Mouse (Mus musculus): ENCODE results near the gene Rnf40. TPM values are rescaled to one million over a fixed set of nuclear protein-coding genes. Genes with fewer than 3 reads are reported as not detected.

The Rnf40 gene
- polyA plus RNA-seq (2012; fragmentation: generic; extraction: Trizol), result 32.2 TPM

- Histone ChIP-seq H3ac (ENCODE audit: control insufficient read depth, insufficient read length) (peak within 1 kb of the TSS; percentile 47), H3K4me3 (peak within 1 kb of the TSS; percentile 70), H3K4me2 (ENCODE audit: low read depth) (peak within 1 kb of the TSS; percentile 98), H3K36me3 (ENCODE audit: control insufficient read depth, insufficient read depth) (peaks cover 1% of the 10 kb centered on the region), H3K27me3 (ENCODE audit: control insufficient read depth, insufficient read depth, insufficient read length) (no peaks in the 10 kb centered on the region), H3K79me2 (ENCODE audit: control insufficient read depth, insufficient read depth) (peaks cover 14% of the 10 kb centered on the region)
- peak; percentile 47 for TF ChIP-seq USF1 (IDR thresholded peaks at IDR 0.05; ENCODE audit: low read depth)
- TF ChIP-seq POLR2A (IDR thresholded peaks at IDR 0.05; ENCODE audit: insufficient read length, low read depth), result peak; percentile 70
- TF ChIP-seq TCF12 (IDR thresholded peaks at IDR 0.05; ENCODE audit: insufficient read depth, poor library complexity, severe bottlenecking), result no peak
- no peak for TF ChIP-seq E2F4 (IDR thresholded peaks at IDR 0.05; ENCODE audit: insufficient read depth)
- no peak for TF ChIP-seq CEBPB (IDR thresholded peaks at IDR 0.05; ENCODE audit: insufficient read depth, poor library complexity, severe bottlenecking)
- no peak for TF ChIP-seq MAX (IDR thresholded peaks at IDR 0.05; ENCODE audit: low read depth)
- TF ChIP-seq TCF3 (IDR thresholded peaks at IDR 0.05; ENCODE audit: insufficient read length, low read depth), result no peak
- peak; percentile 44 for TF ChIP-seq POLR2AphosphoS2 (IDR thresholded peaks at IDR 0.05; ENCODE audit: insufficient read length, low read depth)
- no peak for TF ChIP-seq MYOG (IDR thresholded peaks at IDR 0.05; ENCODE audit: control insufficient read depth in 1 of 3, insufficient read depth in 1 of 3, insufficient read length in 2 of 3, low read depth in 2 of 3)
- TF ChIP-seq SRF (IDR thresholded peaks at IDR 0.05; ENCODE audit: control insufficient read depth, insufficient read length, low read depth), result no peak
- TF ChIP-seq REST (IDR thresholded peaks at IDR 0.05; ENCODE audit: insufficient read depth, insufficient read length), result no peak
- no peak for TF ChIP-seq MYOD1 (IDR thresholded peaks at IDR 0.05; ENCODE audit: control insufficient read depth in 1 of 3, insufficient read length in 2 of 3, low read depth in 2 of 3)
Observed at GRCm38 (mm10) chr7:127588011-127588871, at the start of gene Rnf40, which contains the start of gene Ccdc189. Gene Rnf40 (plus strand): TSS chr7:127588767. Gene Ccdc189 (minus strand): TSS chr7:127588595.

- H3K36me3 ChIP-seq (ENCODE audit: control insufficient read depth, insufficient read depth), result peaks cover 68% of the 10 kb centered on the region
- no peak overlapping the region for H3ac ChIP-seq (ENCODE audit: control insufficient read depth, insufficient read length)
- H3K79me2 ChIP-seq (ENCODE audit: control insufficient read depth, insufficient read depth), result peaks cover 27% of the 10 kb centered on the region
- H3K4me3 ChIP-seq, result no peak overlapping the region
- no peaks in the 10 kb centered on the region for H3K27me3 ChIP-seq (ENCODE audit: control insufficient read depth, insufficient read depth, insufficient read length)
- H3K4me2 ChIP-seq (ENCODE audit: low read depth), result no peak overlapping the region
- no peak for TF ChIP-seq POLR2A (IDR thresholded peaks at IDR 0.05; ENCODE audit: insufficient read length, low read depth)
- TF ChIP-seq SRF (IDR thresholded peaks at IDR 0.05; ENCODE audit: control insufficient read depth, insufficient read length, low read depth), result no peak
- no peak for TF ChIP-seq TCF12 (IDR thresholded peaks at IDR 0.05; ENCODE audit: insufficient read depth, poor library complexity, severe bottlenecking)
- TF ChIP-seq MAX (IDR thresholded peaks at IDR 0.05; ENCODE audit: low read depth), result no peak
- TF ChIP-seq USF1 (IDR thresholded peaks at IDR 0.05; ENCODE audit: low read depth), result no peak
- TF ChIP-seq POLR2AphosphoS2 (IDR thresholded peaks at IDR 0.05; ENCODE audit: insufficient read length, low read depth), result no peak
- TF ChIP-seq REST (IDR thresholded peaks at IDR 0.05; ENCODE audit: insufficient read depth, insufficient read length), result no peak
- no peak for TF ChIP-seq TCF3 (IDR thresholded peaks at IDR 0.05; ENCODE audit: insufficient read length, low read depth)
Observed at GRCm38 (mm10) chr7:127541671-127542070, 46.9 kb upstream of the Rnf40 start.

DNA sequence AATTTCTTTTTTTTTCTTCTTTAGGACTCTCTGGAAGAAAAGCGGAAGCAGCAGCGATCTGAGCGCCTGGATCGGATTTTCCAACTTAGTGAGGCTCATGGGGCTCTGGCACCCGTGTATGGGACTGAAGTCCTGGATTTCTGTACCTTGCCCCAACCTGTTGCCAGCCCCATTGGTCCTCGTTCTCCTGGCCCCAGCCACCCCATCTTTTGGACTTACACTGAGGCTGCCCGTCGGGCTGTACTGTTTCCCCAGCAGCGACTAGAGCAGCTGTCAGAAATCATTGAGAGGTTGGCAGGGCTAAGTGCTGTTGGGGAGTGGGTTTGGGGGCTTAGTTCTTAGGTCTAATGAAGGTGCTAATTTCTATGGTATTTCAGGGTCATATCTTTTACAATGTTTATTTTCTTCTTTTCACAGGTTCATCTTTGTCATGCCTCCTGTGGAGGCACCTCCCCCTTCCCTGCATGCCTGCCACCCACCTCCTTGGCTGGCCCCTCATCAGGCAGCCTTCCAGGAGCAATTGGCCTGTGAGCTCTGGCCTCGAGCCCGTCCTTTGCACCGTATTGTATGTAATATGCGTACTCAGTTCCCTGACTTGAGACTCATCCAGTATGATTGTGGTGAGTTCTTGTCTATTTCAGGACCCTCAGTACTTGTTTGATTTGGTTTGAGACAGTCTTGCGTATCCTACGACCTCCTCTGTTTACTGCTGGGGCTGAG lies 39.3 kb upstream of the Rnf40 start:
- H3K4me2 ChIP-seq (ENCODE audit: low read depth), result no peak overlapping the region
- no peak overlapping the region for H3ac ChIP-seq (ENCODE audit: control insufficient read depth, insufficient read length)
- TF ChIP-seq MYOG (IDR thresholded peaks at IDR 0.05; ENCODE audit: control insufficient read depth in 1 of 3, insufficient read depth in 1 of 3, insufficient read length in 2 of 3, low read depth in 2 of 3) (no peak), POLR2A (IDR thresholded peaks at IDR 0.05; ENCODE audit: insufficient read length, low read depth) (no peak), MYOD1 (IDR thresholded peaks at IDR 0.05; ENCODE audit: control insufficient read depth in 1 of 3, insufficient read length in 2 of 3, low read depth in 2 of 3) (no peak), MAX (IDR thresholded peaks at IDR 0.05; ENCODE audit: low read depth) (no peak), POLR2AphosphoS2 (IDR thresholded peaks at IDR 0.05; ENCODE audit: insufficient read length, low read depth) (no peak), CEBPB (IDR thresholded peaks at IDR 0.05; ENCODE audit: insufficient read depth, poor library complexity, severe bottlenecking) (no peak), REST (IDR thresholded peaks at IDR 0.05; ENCODE audit: insufficient read depth, insufficient read length) (no peak), TCF3 (IDR thresholded peaks at IDR 0.05; ENCODE audit: insufficient read length, low read depth) (no peak), TCF12 (IDR thresholded peaks at IDR 0.05; ENCODE audit: insufficient read depth, poor library complexity, severe bottlenecking) (no peak), SRF (IDR thresholded peaks at IDR 0.05; ENCODE audit: control insufficient read depth, insufficient read length, low read depth) (no peak), USF1 (IDR thresholded peaks at IDR 0.05; ENCODE audit: low read depth) (no peak), E2F4 (IDR thresholded peaks at IDR 0.05; ENCODE audit: insufficient read depth) (no peak)
- no peaks in the 10 kb centered on the region for H3K27me3 ChIP-seq (ENCODE audit: control insufficient read depth, insufficient read depth, insufficient read length)
- peaks cover 29% of the 10 kb centered on the region for H3K79me2 ChIP-seq (ENCODE audit: control insufficient read depth, insufficient read depth)
- peaks cover 53% of the 10 kb centered on the region for H3K36me3 ChIP-seq (ENCODE audit: control insufficient read depth, insufficient read depth)
- no peak overlapping the region for H3K4me3 ChIP-seq

GRCm38 (mm10) chr7:127551558-127551957 lies 37.0 kb upstream of the Rnf40 start:
- Histone ChIP-seq H3K36me3 (ENCODE audit: control insufficient read depth, insufficient read depth) (peaks cover 62% of the 10 kb centered on the region), H3K27me3 (ENCODE audit: control insufficient read depth, insufficient read depth, insufficient read length) (no peaks in the 10 kb centered on the region), H3K4me3 (no peak overlapping the region), H3K4me2 (ENCODE audit: low read depth) (no peak overlapping the region), H3K79me2 (ENCODE audit: control insufficient read depth, insufficient read depth) (peaks cover 14% of the 10 kb centered on the region), H3ac (ENCODE audit: control insufficient read depth, insufficient read length) (no peak overlapping the region)
- TF ChIP-seq POLR2A (IDR thresholded peaks at IDR 0.05; ENCODE audit: insufficient read length, low read depth), result no peak
